Mouse (Mus musculus): ENCODE results near the gene Snx8. TPM values are rescaled to one million over a fixed set of nuclear protein-coding genes. Genes with fewer than 3 reads are reported as not detected.

Snx8 gene
- 13.8 and 19.4 TPM in 2 replicates for polyA plus RNA-seq (2012)

GRCm38 (mm10) chr5:140388588-140389576 lies at the start of gene Snx8:
Gene Snx8 (minus strand): TSS chr5:140389262.

DNA sequence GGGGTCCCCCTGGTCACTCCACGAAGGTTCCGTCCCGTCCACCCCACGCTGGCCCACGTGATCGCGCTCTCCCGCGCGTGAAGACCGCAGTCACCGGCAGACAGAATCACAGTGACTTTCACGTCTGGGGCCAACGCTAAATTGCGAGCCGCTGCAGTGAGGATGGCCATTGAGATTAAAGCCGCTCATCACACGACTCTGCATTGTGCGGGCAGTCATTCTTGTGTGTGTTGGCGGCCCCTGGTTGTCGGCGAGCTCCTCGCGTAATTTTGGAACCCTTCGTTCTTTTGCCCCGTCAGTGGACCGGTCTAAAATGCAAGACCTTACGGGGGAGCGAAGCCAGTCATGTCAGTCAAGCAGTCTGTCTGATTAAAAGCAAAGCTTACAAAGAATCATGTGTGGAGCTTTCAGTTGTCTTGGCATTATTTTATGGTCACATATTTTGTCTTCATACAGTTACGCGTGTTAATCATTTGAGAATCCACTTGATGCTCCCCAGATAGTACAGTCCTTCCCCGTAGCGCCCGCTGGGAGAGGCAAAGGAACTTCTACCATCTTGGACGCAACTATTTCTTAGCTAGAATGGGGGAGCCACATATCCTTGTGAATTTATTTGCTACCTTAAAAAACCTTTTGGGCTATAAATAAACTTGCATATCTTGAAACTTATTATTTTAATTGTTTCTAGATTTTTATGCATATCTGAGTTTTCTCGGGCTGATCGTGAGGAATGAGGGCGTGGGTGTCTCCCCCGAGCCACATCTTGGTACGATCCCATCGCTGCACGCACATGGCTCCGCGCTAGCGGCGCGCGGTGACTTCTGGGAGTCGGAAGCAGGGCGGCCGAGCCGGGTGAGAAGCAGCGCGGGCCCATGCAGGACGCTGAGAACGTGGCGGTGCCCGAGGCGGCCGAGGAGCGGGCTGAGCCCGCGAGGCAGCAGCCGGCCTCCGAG lies 29.7 kb upstream of the Snx8 start, which contains the start of gene Eif3b:
Gene Eif3b (plus strand): TSS at position 840 of the 953 bp plus-strand sequence.

GRCm38 (mm10) chr5:140331615-140332512 lies 57.2 kb downstream of the Snx8 start, which contains the start of gene Mrm2:
Gene Mrm2 (minus strand): TSS chr5:140331898.

GRCm38 (mm10) chr5:140321042-140321755 lies 67.9 kb downstream of the Snx8 start, which contains the start of the genes Mad1l1 and Nudt1:
Gene Mad1l1 (minus strand): TSS chr5:140321552.
Gene Nudt1 (plus strand): TSS chr5:140321656.

Other genes starting within 250 kb of the Snx8 start
- 23.2 and 33.5 TPM in 2 replicates for gene Mad1l1, start 67.7 kb downstream of the Snx8 start, polyA plus RNA-seq (2012)
- 17.5 and 23.1 TPM in 2 replicates for gene Nudt1, start 67.6 kb downstream of the Snx8 start, polyA plus RNA-seq (2012)
- gene Mrm2, start 57.4 kb downstream of the Snx8 start, polyA plus RNA-seq (2012) = 6.5 and 8.3 TPM in 2 replicates
- 119 and 151 TPM in 2 replicates for gene Eif3b, start 30.1 kb upstream of the Snx8 start, polyA plus RNA-seq (2012)
- gene Gm4869, start 56.4 kb upstream of the Snx8 start, polyA plus RNA-seq (2012) = 0.03 and 0.10 TPM in 2 replicates
- 116 and 179 TPM in 2 replicates for gene Chst12, start 116.3 kb upstream of the Snx8 start, polyA plus RNA-seq (2012)
- gene Grifin, start 175.8 kb upstream of the Snx8 start, polyA plus RNA-seq (2012) = 0.24 TPM in 1 of 2 replicates, not detected in the other
- 40.9 and 43.6 TPM in 2 replicates for gene Lfng, start 218.1 kb upstream of the Snx8 start, polyA plus RNA-seq (2012)